Mouse (Mus musculus) G1E (cell line): ENCODE data around the gene Hist1h2be.
"Not testable (repeated sequence)": the region's sequence is repeated elsewhere in the genome, so short reads cannot be mapped to it uniquely, and the experiment has no call there.

ENCODE experiments used
- CTCF ChIP-seq: IDR thresholded peaks from 2 replicates; pipeline ENCODE4 v1.5.1; 2012; ENCODE audit warnings: low read depth, low read length, inconsistent platforms, mixed read lengths
- TAL1 ChIP-seq: conservative IDR thresholded peaks from 2 replicates; pipeline ENCODE4 v1.6.1; 2012; ENCODE audit warnings: low read depth, low read length, inconsistent platforms, mixed read lengths

GRCm38 (mm10) chr13:23573034-23573897 is 47.7 kb downstream of the Hist1h2be start:
- not testable (repeated sequence) for TF ChIP-seq CTCF, TAL1
